Mouse (Mus musculus) heart, adult 2 months (tissue): Measurements from ENCODE around the gene Cbr4.

Experiments
- CTCF ChIP-seq: fragments of 200-600 bp; IDR thresholded peaks from 2 replicates; pipeline ENCODE4 v1.8.1; 2022; ENCODE audit warnings: antibody characterized with exemption, mild to moderate bottlenecking, moderate library complexity
- POLR2A ChIP-seq: fragments of 200-500 bp; IDR thresholded peaks from 2 replicates; pipeline ENCODE4 v1.6.1; 2011; ENCODE audit warnings: mild to moderate bottlenecking, low read depth, low read length, control low read depth; ENCODE audit not compliant: insufficient read depth

DNA sequence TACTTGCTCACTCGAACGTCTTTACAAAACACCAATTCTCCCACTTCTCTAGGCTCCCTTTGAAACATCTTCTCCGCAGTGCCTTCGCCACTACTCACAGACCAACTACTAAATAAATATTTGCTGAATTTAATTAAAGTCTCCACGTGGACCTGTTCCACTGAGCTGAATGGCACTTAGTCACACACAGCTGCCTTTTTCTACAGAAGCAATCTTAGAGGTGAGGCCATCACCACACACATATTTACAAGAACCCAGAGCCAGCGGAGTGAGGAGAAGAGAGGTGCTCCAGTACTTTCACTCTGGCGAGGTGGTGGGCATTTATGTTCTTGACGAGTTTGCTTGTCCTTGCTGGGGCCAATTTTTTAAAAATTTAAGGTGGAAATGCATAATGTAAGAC is 68.7 kb downstream of the Cbr4 start:
- no peak for TF ChIP-seq POLR2A
- TF ChIP-seq CTCF, result no peak
